Mouse (Mus musculus): ENCODE data around the gene Htr5b. TPM values are rescaled to one million over a fixed set of nuclear protein-coding genes. Genes with fewer than 3 reads are reported as not detected.

The Htr5b gene
- polyA plus RNA-seq (2012), result not detected in 2 replicates

DNA sequence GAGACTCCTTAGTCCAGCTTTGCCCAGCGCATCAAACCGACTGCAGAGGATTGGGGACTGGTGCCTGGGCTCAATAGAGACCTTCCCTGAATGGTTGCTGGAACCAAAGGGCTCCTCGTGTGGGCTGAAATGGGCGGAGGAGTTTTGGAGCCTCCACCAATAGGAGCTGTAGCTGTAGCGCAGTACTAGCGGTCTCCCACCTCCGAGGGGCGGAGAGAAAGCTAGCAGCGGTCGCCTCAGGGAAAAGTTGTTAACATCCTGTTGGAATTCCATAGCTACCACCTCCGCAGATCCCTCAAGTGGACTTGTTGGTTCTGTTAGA lies at the start of gene Htr5b:
TSS of gene Htr5b (minus strand) at position 67 of the 322 bp plus-strand sequence.
- H3K9me3 ChIP-seq (ENCODE audit: control insufficient read depth, low read length), result peaks cover 3% of the 10 kb centered on the region; the same call in 1 of the 2 replicates
- H3K27me3 ChIP-seq (ENCODE audit: control insufficient read depth), result peaks cover 33% of the 10 kb centered on the region
- TF ChIP-seq GATA1 (IDR thresholded peaks at IDR 0.05; ENCODE audit: low read length) (no peak), TAL1 (IDR thresholded peaks at IDR 0.05; ENCODE audit: low read length) (no peak)
- no peak within 1 kb of the TSS for H3K4me3 ChIP-seq (replicated peaks)
- no peaks in the 10 kb centered on the region for H3K36me3 ChIP-seq (ENCODE audit: control insufficient read depth)
- no peaks in the 10 kb centered on the region for H3K4me1 ChIP-seq (ENCODE audit: control insufficient read depth)

DNA sequence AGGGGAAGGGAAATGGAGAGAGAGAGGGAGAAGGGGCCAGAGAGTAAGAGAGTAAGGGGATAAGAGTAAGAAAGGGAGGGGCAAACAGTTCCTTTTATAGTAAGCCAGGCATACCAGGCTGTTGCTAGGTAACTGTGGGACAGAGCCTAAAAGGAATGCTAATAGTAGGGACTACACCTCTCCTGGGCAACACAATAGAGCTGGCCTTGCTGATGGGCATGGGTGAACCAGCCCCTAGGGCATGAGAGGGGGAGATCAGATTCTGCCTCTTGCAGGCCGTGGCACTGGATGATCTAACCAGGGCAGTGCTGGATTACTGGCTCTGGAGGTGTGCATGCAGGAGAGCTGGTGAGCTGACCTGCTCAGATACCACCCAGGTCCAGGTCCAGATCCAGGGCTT lies 49.2 kb upstream of the Htr5b start:
- TF ChIP-seq TAL1 (IDR thresholded peaks at IDR 0.05; ENCODE audit: low read length), result no peak
- no peak for TF ChIP-seq GATA1 (IDR thresholded peaks at IDR 0.05; ENCODE audit: low read length)
- H3K4me3 ChIP-seq (replicated peaks), result no peak overlapping the region
- H3K27me3 ChIP-seq (ENCODE audit: control insufficient read depth), result no peaks in the 10 kb centered on the region
- no peaks in the 10 kb centered on the region for H3K36me3 ChIP-seq (ENCODE audit: control insufficient read depth)
- H3K4me1 ChIP-seq (ENCODE audit: control insufficient read depth), result no peaks in the 10 kb centered on the region
- no peaks in the 10 kb centered on the region for H3K9me3 ChIP-seq (ENCODE audit: control insufficient read depth, low read length)

DNA sequence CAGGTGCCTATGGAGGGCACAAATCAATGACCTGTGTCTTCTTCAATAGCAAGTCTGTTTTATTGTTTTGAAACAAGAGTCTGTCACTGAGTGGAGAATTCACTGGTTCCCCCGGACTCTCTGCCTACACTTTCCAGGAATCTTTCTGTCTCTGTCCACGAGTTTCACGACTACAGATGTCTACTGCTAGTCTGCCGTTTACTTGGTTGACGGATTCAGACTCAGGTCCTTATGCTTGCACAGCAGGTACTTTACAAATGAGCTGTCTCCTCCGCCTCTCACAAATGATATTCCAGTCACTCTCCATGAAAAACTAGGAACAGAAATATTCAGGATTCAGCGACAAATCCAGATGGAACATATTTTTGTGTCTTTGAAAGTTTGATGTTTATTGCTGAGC lies 42.3 kb upstream of the Htr5b start:
- no peaks in the 10 kb centered on the region for H3K27me3 ChIP-seq (ENCODE audit: control insufficient read depth)
- TF ChIP-seq GATA1 (IDR thresholded peaks at IDR 0.05; ENCODE audit: low read length), result no peak
- no peak for TF ChIP-seq TAL1 (IDR thresholded peaks at IDR 0.05; ENCODE audit: low read length)
- no peak overlapping the region for H3K4me3 ChIP-seq (replicated peaks)
- H3K4me1 ChIP-seq (ENCODE audit: control insufficient read depth), result peaks cover 14% of the 10 kb centered on the region
- no peaks in the 10 kb centered on the region; the same call in 1 of the 2 replicates for H3K36me3 ChIP-seq (ENCODE audit: control insufficient read depth)
- no peaks in the 10 kb centered on the region for H3K9me3 ChIP-seq (ENCODE audit: control insufficient read depth, low read length)

DNA sequence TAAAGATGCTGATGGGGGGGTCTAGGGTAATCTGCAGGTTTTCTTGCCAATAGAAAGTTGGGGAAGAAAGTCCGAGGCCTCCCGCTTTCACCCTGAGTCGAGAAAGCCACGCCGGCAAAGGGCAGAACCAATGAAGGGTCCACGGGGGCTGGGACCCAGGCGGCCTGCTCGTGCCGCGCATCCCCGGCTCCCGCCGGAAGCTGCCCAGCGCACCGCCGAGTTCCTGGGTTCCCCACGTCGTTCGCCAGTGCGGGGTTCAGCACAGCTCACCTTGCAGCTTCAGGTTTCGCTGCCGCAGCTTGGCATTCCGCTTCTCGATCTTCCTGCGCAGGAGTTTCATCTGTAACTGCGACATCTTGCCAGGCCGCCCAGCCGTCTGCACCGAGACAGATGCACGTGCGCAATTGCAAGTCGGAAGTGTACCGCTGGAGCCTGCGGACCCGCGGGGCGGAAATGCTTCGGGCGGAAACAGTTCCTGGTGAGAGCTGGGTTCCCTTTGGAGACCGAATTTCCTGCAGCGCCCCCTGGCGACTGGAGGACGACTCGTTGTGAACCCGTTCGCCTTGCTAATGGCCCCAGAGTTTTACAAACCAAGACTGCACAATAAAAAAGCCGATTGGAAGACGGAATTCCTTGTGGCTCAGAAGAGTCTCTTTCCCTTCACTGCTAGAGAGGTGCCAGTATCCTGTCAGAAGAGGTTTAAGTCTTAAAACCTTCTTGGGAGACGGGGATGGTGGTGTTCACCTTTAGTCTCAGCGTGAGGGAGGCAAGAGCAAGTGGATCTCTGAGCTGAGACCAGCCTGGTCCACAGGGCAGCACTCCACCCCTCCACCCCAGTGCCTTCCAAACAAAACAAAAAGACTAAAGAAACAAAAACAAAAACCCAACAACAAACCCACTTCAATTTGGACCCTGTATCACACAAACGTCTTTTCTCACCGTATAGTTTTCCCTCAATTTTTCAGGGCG lies 39.5 kb upstream of the Htr5b start, which contains the start of gene Ddx18:
TSS of gene Ddx18 (minus strand) at position 469 of the 969 bp plus-strand sequence.
- Histone ChIP-seq H3K27me3 (ENCODE audit: control insufficient read depth) (no peaks in the 10 kb centered on the region), H3K9me3 (ENCODE audit: control insufficient read depth, low read length) (no peaks in the 10 kb centered on the region), H3K4me1 (ENCODE audit: control insufficient read depth) (peaks cover 14% of the 10 kb centered on the region), H3K4me3 (replicated peaks) (peak within 1 kb of the TSS; percentile 93), H3K36me3 (ENCODE audit: control insufficient read depth) (peaks cover 22% of the 10 kb centered on the region)
- no peak for TF ChIP-seq GATA1 (IDR thresholded peaks at IDR 0.05; ENCODE audit: low read length)
- no peak for TF ChIP-seq TAL1 (IDR thresholded peaks at IDR 0.05; ENCODE audit: low read length)

DNA sequence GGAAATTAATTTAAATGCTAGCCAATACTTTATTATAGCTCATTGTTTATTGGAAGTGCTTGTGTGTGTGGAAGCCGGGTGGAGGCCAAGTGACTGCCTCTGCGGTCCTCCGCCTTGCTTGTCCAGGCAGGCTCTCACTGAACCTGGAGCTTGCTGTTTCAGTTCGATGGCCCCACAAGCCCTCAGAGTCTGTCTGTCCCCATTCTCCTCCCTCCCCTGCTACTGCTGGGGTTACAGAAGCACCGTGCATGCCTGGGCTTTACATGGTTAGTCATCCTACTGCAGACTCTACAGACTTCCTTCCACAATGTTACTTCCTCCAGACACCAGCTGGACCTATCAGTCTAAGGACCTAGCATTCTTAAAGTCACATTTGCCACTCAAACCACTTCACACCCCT lies 29.6 kb upstream of the Htr5b start:
- Histone ChIP-seq H3K4me3 (replicated peaks) (no peak overlapping the region), H3K9me3 (ENCODE audit: control insufficient read depth, low read length) (no peaks in the 10 kb centered on the region), H3K36me3 (ENCODE audit: control insufficient read depth) (peaks cover 93% of the 10 kb centered on the region), H3K4me1 (ENCODE audit: control insufficient read depth) (no peaks in the 10 kb centered on the region), H3K27me3 (ENCODE audit: control insufficient read depth) (no peaks in the 10 kb centered on the region)
- TF ChIP-seq TAL1 (IDR thresholded peaks at IDR 0.05; ENCODE audit: low read length), result no peak
- no peak for TF ChIP-seq GATA1 (IDR thresholded peaks at IDR 0.05; ENCODE audit: low read length)

DNA sequence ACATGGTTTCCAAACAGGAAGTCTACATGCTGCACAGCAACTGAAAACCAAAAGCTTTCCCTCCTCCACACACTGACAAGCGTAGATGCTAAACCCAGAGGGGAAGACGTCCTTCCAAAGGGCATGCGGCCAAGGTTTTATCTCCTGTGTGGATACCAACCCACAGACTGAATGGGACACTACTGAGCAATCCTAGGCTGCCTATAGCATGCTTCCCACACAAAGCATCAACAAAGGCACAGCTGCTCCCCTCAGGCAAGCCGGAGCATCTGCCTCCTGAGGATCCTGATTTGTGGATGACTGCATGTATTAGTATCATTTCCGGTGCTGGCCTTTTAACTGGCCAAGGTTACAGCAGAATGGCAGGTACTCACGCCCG lies 23.2 kb upstream of the Htr5b start:
- TF ChIP-seq TAL1 (IDR thresholded peaks at IDR 0.05; ENCODE audit: low read length) (no peak), GATA1 (IDR thresholded peaks at IDR 0.05; ENCODE audit: low read length) (no peak)
- peaks cover 7% of the 10 kb centered on the region for H3K9me3 ChIP-seq (ENCODE audit: control insufficient read depth, low read length)
- H3K27me3 ChIP-seq (ENCODE audit: control insufficient read depth), result no peaks in the 10 kb centered on the region
- H3K4me1 ChIP-seq (ENCODE audit: control insufficient read depth), result peaks cover 13% of the 10 kb centered on the region
- H3K4me3 ChIP-seq (replicated peaks), result no peak overlapping the region
- H3K36me3 ChIP-seq (ENCODE audit: control insufficient read depth), result peaks cover 53% of the 10 kb centered on the region

DNA sequence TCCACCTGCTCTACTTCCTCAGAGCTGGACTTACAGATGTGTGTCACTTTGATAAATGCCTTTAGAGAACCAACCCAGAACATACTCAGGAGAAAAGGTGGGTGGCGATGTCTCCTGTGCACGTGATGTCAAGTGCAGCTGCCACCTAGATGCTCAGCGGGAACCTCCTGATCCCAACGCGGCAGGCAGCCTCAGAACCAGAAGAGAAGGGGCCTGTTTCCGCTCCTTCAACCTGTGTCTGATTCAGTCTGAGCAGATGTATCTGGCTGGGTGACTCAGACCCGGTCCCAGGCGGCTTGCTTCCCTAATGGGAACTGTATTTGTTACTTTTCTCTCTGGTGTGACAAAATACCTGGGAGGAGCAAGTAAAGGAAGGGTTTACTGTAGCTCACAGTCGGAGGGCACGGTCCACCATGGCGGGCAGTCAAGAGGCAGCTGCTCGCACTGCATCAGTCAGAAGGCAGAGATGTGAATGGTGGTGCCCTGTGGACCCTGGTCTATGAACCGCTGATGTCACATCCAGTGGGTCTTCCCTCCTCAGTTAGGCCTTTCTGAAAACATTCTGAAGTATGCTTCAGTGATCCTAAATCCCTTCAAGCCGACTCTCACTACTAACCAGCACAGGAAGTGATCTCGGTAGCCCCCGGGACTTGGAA lies 22.7 kb upstream of the Htr5b start:
- Histone ChIP-seq H3K36me3 (ENCODE audit: control insufficient read depth) (peaks cover 48% of the 10 kb centered on the region), H3K27me3 (ENCODE audit: control insufficient read depth) (no peaks in the 10 kb centered on the region), H3K4me3 (replicated peaks) (no peak overlapping the region), H3K4me1 (ENCODE audit: control insufficient read depth) (peaks cover 13% of the 10 kb centered on the region), H3K9me3 (ENCODE audit: control insufficient read depth, low read length) (peaks cover 7% of the 10 kb centered on the region)
- TF ChIP-seq GATA1 (IDR thresholded peaks at IDR 0.05; ENCODE audit: low read length), result no peak
- no peak for TF ChIP-seq TAL1 (IDR thresholded peaks at IDR 0.05; ENCODE audit: low read length)

DNA sequence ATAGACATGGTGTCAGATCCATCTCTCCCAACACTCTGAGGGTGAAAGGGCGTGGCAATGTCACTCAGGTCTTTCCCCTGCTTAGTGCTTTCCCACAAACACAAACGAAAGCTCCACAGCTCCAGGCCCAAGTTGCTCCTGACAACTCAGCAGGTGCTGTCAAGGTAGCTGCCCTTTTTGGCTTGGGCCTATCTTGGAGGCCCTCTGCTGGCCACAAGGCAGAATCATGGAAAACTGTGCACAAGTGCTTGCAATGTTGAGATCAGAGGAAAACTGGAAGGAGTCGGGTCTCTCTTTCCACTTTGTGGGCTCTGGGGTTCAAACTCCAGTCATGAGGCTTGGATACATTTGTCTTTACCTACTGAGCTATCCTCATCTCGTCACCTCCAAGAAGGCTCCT lies 21.2 kb upstream of the Htr5b start:
- H3K4me3 ChIP-seq (replicated peaks), result no peak overlapping the region
- TF ChIP-seq TAL1 (IDR thresholded peaks at IDR 0.05; ENCODE audit: low read length) (no peak), GATA1 (IDR thresholded peaks at IDR 0.05; ENCODE audit: low read length) (no peak)

DNA sequence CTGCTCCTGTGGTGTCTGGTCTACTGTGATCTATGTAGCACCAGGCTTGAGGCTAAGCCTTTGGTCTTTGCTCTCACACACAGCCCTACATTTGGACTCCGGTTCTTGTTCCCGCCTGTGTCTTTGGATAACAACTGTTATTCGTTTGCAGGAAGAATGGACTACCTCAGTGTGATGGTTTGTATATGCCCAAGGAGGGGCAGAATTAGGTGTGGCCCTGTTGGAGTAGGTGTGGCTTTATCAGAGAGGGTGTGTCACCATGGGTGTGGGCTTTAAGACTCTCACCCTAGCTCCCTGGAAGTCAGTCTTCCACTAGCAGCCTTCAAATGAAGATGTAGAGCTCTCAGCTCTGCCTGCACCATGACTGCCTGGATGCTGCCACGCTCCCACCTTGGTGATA lies 20.4 kb upstream of the Htr5b start:
- peaks cover 27% of the 10 kb centered on the region for H3K36me3 ChIP-seq (ENCODE audit: control insufficient read depth)
- H3K4me1 ChIP-seq (ENCODE audit: control insufficient read depth), result peaks cover 13% of the 10 kb centered on the region
- TF ChIP-seq GATA1 (IDR thresholded peaks at IDR 0.05; ENCODE audit: low read length), result no peak

More for the DNA sequence above, 21.2 kb upstream of the Htr5b start:
- Histone ChIP-seq H3K9me3 (ENCODE audit: control insufficient read depth, low read length) (peaks cover 7% of the 10 kb centered on the region), H3K4me1 (ENCODE audit: control insufficient read depth) (peaks cover 13% of the 10 kb centered on the region), H3K36me3 (ENCODE audit: control insufficient read depth) (peaks cover 33% of the 10 kb centered on the region), H3K27me3 (ENCODE audit: control insufficient read depth) (no peaks in the 10 kb centered on the region)

More for the DNA sequence above, 20.4 kb upstream of the Htr5b start:
- Histone ChIP-seq H3K4me3 (replicated peaks) (no peak overlapping the region), H3K9me3 (ENCODE audit: control insufficient read depth, low read length) (peaks cover 7% of the 10 kb centered on the region), H3K27me3 (ENCODE audit: control insufficient read depth) (no peaks in the 10 kb centered on the region)
